In genomic region chr5:108269811-108270151, GRCm38 (mm10) we compare ENCODE assay signal across 8 mouse cellular contexts. TPM values are rescaled to one million over a fixed set of nuclear protein-coding genes. Genes with fewer than 3 reads are reported as not detected.
DNase-seq lines count a peak whose midpoint lies in the region; ATAC-seq and TF ChIP-seq lines count a peak whose summit lies in the region.

No protein-coding gene starts in this region.

- no peaks in the 10 kb centered on the region for H3K27me3 ChIP-seq in heart, postnatal 0 days (ENCODE audit: control insufficient read depth, insufficient read depth, low read length)
- H3K27me3 ChIP-seq in hindbrain, embryonic 13.5 days = no peaks in the 10 kb centered on the region
- no peaks in the 10 kb centered on the region for H3K27me3 ChIP-seq in midbrain, embryonic 14.5 days (ENCODE audit: control insufficient read depth, insufficient read depth, low read length)

- DNase-seq in heart, postnatal 0 days (ENCODE audit: low spot score) = peak; percentile 23
- no peak for DNase-seq in heart, adult 9 months (ENCODE audit: low spot score in 2 of 2)
- no peak for DNase-seq in midbrain, embryonic 14.5 days
- no peak for DNase-seq in right cerebral cortex, postnatal 25 days
- no peak for DNase-seq in layer of hippocampus, postnatal 10 days (ENCODE audit: low spot score in 2 of 2)

- WGBS in heart, postnatal 0 days = 3% methylated on average over 7 of the region's 7 CpGs
- 20% methylated on average over 7 of the region's 7 CpGs for WGBS in hindbrain, embryonic 13.5 days
- 23% methylated on average over 7 of the region's 7 CpGs for WGBS in midbrain, embryonic 14.5 days

- peak overlapping the region; percentile 99 for H3K4me3 ChIP-seq in heart, postnatal 0 days (ENCODE audit: low read depth, low read length)
- peak overlapping the region; percentile 88 for H3K4me3 ChIP-seq in bone marrow macrophage, adult 2 months (ENCODE audit: insufficient read depth, low read length)
- peak overlapping the region; percentile 65 for H3K4me3 ChIP-seq in hindbrain, embryonic 13.5 days
- H3K4me3 ChIP-seq in midbrain, embryonic 14.5 days (replicated peaks; ENCODE audit: low read depth, low read length) = peak overlapping the region; percentile 94

- no peaks in the 10 kb centered on the region for H3K9me3 ChIP-seq in heart, postnatal 0 days (replicated peaks; ENCODE audit: control insufficient read depth, low read length)
- no peaks in the 10 kb centered on the region for H3K9me3 ChIP-seq in hindbrain, embryonic 13.5 days
- no peaks in the 10 kb centered on the region for H3K9me3 ChIP-seq in midbrain, embryonic 14.5 days (ENCODE audit: control insufficient read depth, low read length)

- H3K4me1 ChIP-seq in heart, postnatal 0 days (ENCODE audit: control insufficient read depth, insufficient read depth) = peaks cover 21% of the 10 kb centered on the region
- H3K4me1 ChIP-seq in bone marrow macrophage, adult 2 months (ENCODE audit: control insufficient read depth, insufficient read depth, low read length) = peaks cover 29% of the 10 kb centered on the region
- peaks cover 45% of the 10 kb centered on the region for H3K4me1 ChIP-seq in hindbrain, embryonic 13.5 days (replicated peaks)
- peaks cover 26% of the 10 kb centered on the region for H3K4me1 ChIP-seq in midbrain, embryonic 14.5 days (ENCODE audit: control insufficient read depth, insufficient read depth, low read length)

- H3K27ac ChIP-seq in heart, postnatal 0 days (ENCODE audit: low read depth) = peak overlapping the region; percentile 95; the same call in 1 of the 2 replicates
- peak overlapping the region; percentile 88 for H3K27ac ChIP-seq in bone marrow macrophage, adult 2 months (ENCODE audit: insufficient read depth, low read depth, low read length)
- peak overlapping the region; percentile 94; the same call in 1 of the 2 replicates for H3K27ac ChIP-seq in hindbrain, embryonic 13.5 days
- H3K27ac ChIP-seq in midbrain, embryonic 14.5 days (replicated peaks; ENCODE audit: low read depth, low read length) = no peak overlapping the region; the same call in 1 of the 2 replicates

- TF ChIP-seq EP300 in heart, postnatal 0 days (IDR thresholded peaks at IDR 0.05; ENCODE audit: low read depth) = no peak

- H3K9ac ChIP-seq in heart, postnatal 0 days (replicated peaks; ENCODE audit: low read depth, low read length) = peak overlapping the region; percentile 97
- H3K9ac ChIP-seq in hindbrain, embryonic 13.5 days = peak overlapping the region; percentile 97
- peak overlapping the region; percentile 94 for H3K9ac ChIP-seq in midbrain, embryonic 14.5 days (replicated peaks; ENCODE audit: low read length)

- H3K36me3 ChIP-seq in heart, postnatal 0 days (replicated peaks; ENCODE audit: control insufficient read depth, insufficient read depth, low read length) = 0 out of 2 replicates have a peak, but pooled peaks cover 11% of the 10 kb centered on the region
- peaks cover 4% of the 10 kb centered on the region; the same call in 1 of the 2 replicates for H3K36me3 ChIP-seq in hindbrain, embryonic 13.5 days
- H3K36me3 ChIP-seq in midbrain, embryonic 14.5 days (ENCODE audit: control insufficient read depth, insufficient read depth, low read length) = 0 out of 2 replicates have a peak, but pooled peaks cover 5% of the 10 kb centered on the region

- no peak for TF ChIP-seq CTCF in heart, postnatal 0 days (IDR thresholded peaks at IDR 0.05; ENCODE audit: low read depth)
- TF ChIP-seq CTCF in bone marrow macrophage, adult 2 months (IDR thresholded peaks at IDR 0.05; ENCODE audit: low read depth, low read length) = no peak

- no peak for TF ChIP-seq POLR2A in bone marrow macrophage, adult 2 months (IDR thresholded peaks at IDR 0.05; ENCODE audit: borderline replicate concordance, low read depth, low read length)

- peak overlapping the region; percentile 95 for H3K4me2 ChIP-seq in heart, postnatal 0 days (ENCODE audit: low read depth, low read length)
- H3K4me2 ChIP-seq in hindbrain, embryonic 13.5 days = peak overlapping the region; percentile 95
- H3K4me2 ChIP-seq in midbrain, embryonic 14.5 days (ENCODE audit: low read length) = peak overlapping the region; percentile 93

- ATAC-seq in heart, postnatal 0 days (ENCODE audit: insufficient read depth, low read depth) = no peak
- no peak for ATAC-seq in hindbrain, embryonic 13.5 days (ENCODE audit: low FRiP score)
- no peak for ATAC-seq in midbrain, embryonic 14.5 days (ENCODE audit: low FRiP score, low TSS enrichment)
- ATAC-seq in megakaryocyte progenitor cell, adult 5-6 weeks (replicated peaks; ENCODE audit: poor library complexity) = no peak

RNA-seq across cellular contexts. Expression of gene Dr1, which starts 1.1 kb away (rescaled TPM):
- 22.6 and 24.4 TPM in 2 replicates for total RNA-seq in heart, postnatal 0 days (2014; rRNA removed; ENCODE audit: low replicate concordance)
- 20.6 and 21.8 TPM in 2 replicates for polyA plus RNA-seq in heart, postnatal 0 days (2015; fragmentation: Nextera tagmentation; extraction: Ambion mirVana)
- 56.9 and 58.4 TPM in 2 replicates for polyA plus RNA-seq in bone marrow macrophage, adult 2 months (2012; ENCODE audit: insufficient read depth, insufficient read length, missing spikeins)
- 40.5 and 41.8 TPM in 2 replicates for polyA plus RNA-seq in hindbrain, embryonic 13.5 days (2015; fragmentation: Nextera tagmentation; extraction: Ambion mirVana)
- polyA plus RNA-seq in midbrain, embryonic 14.5 days (2014; fragmentation: Nextera tagmentation; extraction: Ambion mirVana) = 43.2 and 55.0 TPM in 2 replicates
- 10 to 100 TPM; 50.9 to 54.1 TPM for total RNA-seq in layer of hippocampus, postnatal 10 days (2021)
- total RNA-seq in megakaryocyte progenitor cell, adult 5-6 weeks (2015) = 82.6 and 102 TPM in 2 replicates
- 67.8 and 73.8 TPM in 2 replicates for total RNA-seq in megakaryocyte progenitor cell, adult 5-6 weeks (2017)

RNA-seq across cellular contexts. Expression of gene Pigg, which starts 42.6 kb away (rescaled TPM):
- total RNA-seq in heart, postnatal 0 days (2014; rRNA removed; ENCODE audit: low replicate concordance) = 6.5 and 8.8 TPM in 2 replicates
- polyA plus RNA-seq in heart, postnatal 0 days (2015; fragmentation: Nextera tagmentation; extraction: Ambion mirVana) = 4.4 and 4.6 TPM in 2 replicates
- polyA plus RNA-seq in bone marrow macrophage, adult 2 months (2012; ENCODE audit: insufficient read depth, insufficient read length, missing spikeins) = 5.1 and 5.8 TPM in 2 replicates
- 5.4 and 5.9 TPM in 2 replicates for polyA plus RNA-seq in hindbrain, embryonic 13.5 days (2015; fragmentation: Nextera tagmentation; extraction: Ambion mirVana)
- 2.9 and 3.7 TPM in 2 replicates for polyA plus RNA-seq in midbrain, embryonic 14.5 days (2014; fragmentation: Nextera tagmentation; extraction: Ambion mirVana)
- total RNA-seq in layer of hippocampus, postnatal 10 days (2021) = 1 to 10 TPM; 7.2 to 8.1 TPM
- total RNA-seq in megakaryocyte progenitor cell, adult 5-6 weeks (2015) = 4.2 and 4.8 TPM in 2 replicates
- 6.6 and 8.4 TPM in 2 replicates for total RNA-seq in megakaryocyte progenitor cell, adult 5-6 weeks (2017)
